Comparison of ENCODE assay signal across 8 mouse cellular contexts in the genomic region with DNA sequence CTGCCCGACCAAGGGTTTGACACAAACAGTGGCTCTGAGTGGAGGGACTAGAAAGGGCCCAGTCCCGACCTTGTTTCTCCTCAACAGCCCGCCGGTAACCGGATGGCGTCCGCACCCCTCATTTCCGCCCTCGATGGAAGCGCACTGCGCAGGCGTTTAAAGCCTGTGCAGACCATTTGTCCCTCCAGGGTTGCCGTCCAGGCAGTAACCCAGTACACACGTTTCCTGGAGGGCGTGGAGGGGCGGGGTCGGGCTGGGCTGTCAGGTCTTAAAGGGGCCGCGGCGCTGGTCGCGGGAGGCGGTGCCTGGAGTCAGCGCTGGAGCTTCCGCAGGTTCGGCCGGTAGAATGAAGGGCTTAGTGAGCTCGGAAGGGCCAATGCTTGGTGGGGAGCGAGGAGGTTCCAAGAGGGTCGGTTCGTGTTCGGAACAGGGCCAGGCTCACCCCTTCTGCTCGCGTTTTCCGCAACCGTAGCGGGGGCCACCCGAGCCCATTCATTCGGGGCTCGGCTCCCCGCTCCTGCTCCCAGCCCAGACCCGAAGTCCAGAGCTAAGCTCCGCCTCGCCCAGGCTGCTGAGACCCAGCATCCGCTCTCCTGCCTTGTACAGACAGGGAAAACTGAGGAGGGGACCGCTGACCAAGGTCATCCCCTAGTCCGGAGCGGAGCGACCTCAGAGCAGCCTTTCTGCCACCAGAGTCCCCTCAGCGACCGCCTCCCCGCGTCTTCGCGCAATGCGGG. TPM values are rescaled to one million over a fixed set of nuclear protein-coding genes. Genes with fewer than 3 reads are reported as not detected.
A peak's percentile ranks its signal among the peaks of the same experiment; 100 is the strongest.
DNase-seq lines count a peak whose midpoint lies in the region; ATAC-seq and TF ChIP-seq lines count a peak whose summit lies in the region.

TSS of gene Gale (plus strand) at position 271 of the 737 bp plus-strand sequence.

- WGBS in hindbrain, embryonic 15.5 days: under 1% methylated on average over 56 of the region's 56 CpGs

- H3K9ac ChIP-seq in hindbrain, embryonic 15.5 days: peak within 1 kb of the TSS; percentile 81

- peak within 1 kb of the TSS; percentile 76 for H3K4me3 ChIP-seq in hindbrain, embryonic 15.5 days
- peak within 1 kb of the TSS; percentile 59 for H3K4me3 ChIP-seq in left cerebral cortex, adult 2 months

- DNase-seq in WW6 (ENCODE audit: low read depth, low spot score): peak; percentile 96
- DNase-seq in cerebellum, postnatal 36 days: peak; percentile 96 to 98
- peak; percentile 93 to 94 for DNase-seq in frontal cortex, postnatal 36 days (ENCODE audit: low spot score in 2 of 2)
- DNase-seq in left cerebral cortex, adult 2 months (ENCODE audit: extremely low spot score in 1 of 2, low spot score in 2 of 2): peak; percentile 94 to 95
- peak; percentile 95 for DNase-seq in right cerebral cortex, adult 2 months (ENCODE audit: low spot score in 2 of 2)
- peak; percentile 95 for DNase-seq in urinary bladder, postnatal 14 days (ENCODE audit: low spot score)

- no peak for TF ChIP-seq CTCF in left cerebral cortex, adult 2 months (IDR thresholded peaks at IDR 0.05)

- no peaks in the 10 kb centered on the region for H3K9me3 ChIP-seq in hindbrain, embryonic 15.5 days

- H3K36me3 ChIP-seq in hindbrain, embryonic 15.5 days: peaks cover 53% of the 10 kb centered on the region

- intact Hi-C loops in left cerebral cortex, adult 2 months (cut with DNase I): loop anchor here (1.0 kb wide), 1 partner anchor 9 kb away; the partner anchor contains the start of gene Lypla2

- H3K4me2 ChIP-seq in hindbrain, embryonic 15.5 days: peak within 1 kb of the TSS; percentile 89

- no peaks in the 10 kb centered on the region for H3K27me3 ChIP-seq in hindbrain, embryonic 15.5 days

- H3K4me1 ChIP-seq in hindbrain, embryonic 15.5 days (replicated peaks): peaks cover 21% of the 10 kb centered on the region

- H3K27ac ChIP-seq in hindbrain, embryonic 15.5 days (replicated peaks): peak within 1 kb of the TSS; percentile 93
- peak within 1 kb of the TSS; percentile 99 for H3K27ac ChIP-seq in left cerebral cortex, adult 2 months

- peak; percentile 94 for ATAC-seq in hindbrain, embryonic 15.5 days (ENCODE audit: low FRiP score, low read depth)
- peak; percentile 88 for ATAC-seq in megakaryocyte, adult 5-6 weeks (ENCODE audit: poor library complexity, severe bottlenecking)

RNA-seq across cellular contexts. Expression of gene Gale, which starts in this region (rescaled TPM):
- 43.8 and 48.1 TPM in 2 replicates for polyA plus RNA-seq in hindbrain, embryonic 15.5 days (2015; fragmentation: Nextera tagmentation; extraction: Ambion mirVana)
- 10 to 100 TPM; 22.0 to 22.9 TPM for total RNA-seq in left cerebral cortex, adult 2 months (2021)
- total RNA-seq in megakaryocyte, adult 5-6 weeks (2015): 6.4 and 7.6 TPM in 2 replicates
- 10.0 and 11.6 TPM in 2 replicates for total RNA-seq in megakaryocyte, adult 5-6 weeks (2017)

Comparison
In these comparisons a context has a peak if more than half of its experiments do, and no peak if none do; other contexts are left out.
1. Peak in every context shown above with its lines: DNase-seq, ATAC-seq, H3K4me3 ChIP-seq and H3K27ac ChIP-seq.